Mouse (Mus musculus) brain, embryonic 14.5 days (tissue): ENCODE results near the gene Krt80. TPM values are rescaled to one million over a fixed set of nuclear protein-coding genes. Genes with fewer than 3 reads are reported as not detected.
A peak's percentile ranks its signal among the peaks of the same experiment; 100 is the strongest.

ENCODE experiments used
- DNase-seq: peaks from one replicate; pipeline ENCODE4 v3.0.0-alpha.2; 2011; ENCODE audit warnings: low read depth
- CTCF ChIP-seq: fragments of 200-500 bp; IDR thresholded peaks from 2 replicates; pipeline ENCODE4 v1.5.1; 2012; ENCODE audit warnings: inconsistent platforms, mild to moderate bottlenecking, moderate library complexity, borderline replicate concordance; ENCODE audit not compliant: insufficient read depth, insufficient read length; ENCODE audit errors: extremely low read depth
- POLR2A ChIP-seq: fragments of 200-500 bp; IDR thresholded peaks from 2 replicates; pipeline ENCODE4 v1.6.1; 2012; ENCODE audit warnings: mild to moderate bottlenecking, inconsistent platforms, borderline replicate concordance; ENCODE audit not compliant: poor library complexity, insufficient read depth, insufficient read length, severe bottlenecking; ENCODE audit errors: extremely low read depth
- polyA plus RNA-seq: library from polyadenylated mRNA; depleted of rRNA; stranded (reverse); fragments of >200 nt; gene quantifications from 2 replicates; pipeline ENCODE4 v1.2.3, GENCODE M21; 2012

Krt80 gene
- polyA plus RNA-seq, 1 experiment, result 0.22 TPM

- no peak for TF ChIP-seq CTCF
- TF ChIP-seq POLR2A, result no peak
- DNase-seq, result no peak
Observed at GRCm38 (mm10) chr15:101318889-101319765, 50.8 kb downstream of the Krt80 start.

GRCm38 (mm10) chr15:101317814-101318500 lies 52.0 kb downstream of the Krt80 start:
- DNase-seq, result no peak
- TF ChIP-seq POLR2A (no peak), CTCF (no peak)

DNA sequence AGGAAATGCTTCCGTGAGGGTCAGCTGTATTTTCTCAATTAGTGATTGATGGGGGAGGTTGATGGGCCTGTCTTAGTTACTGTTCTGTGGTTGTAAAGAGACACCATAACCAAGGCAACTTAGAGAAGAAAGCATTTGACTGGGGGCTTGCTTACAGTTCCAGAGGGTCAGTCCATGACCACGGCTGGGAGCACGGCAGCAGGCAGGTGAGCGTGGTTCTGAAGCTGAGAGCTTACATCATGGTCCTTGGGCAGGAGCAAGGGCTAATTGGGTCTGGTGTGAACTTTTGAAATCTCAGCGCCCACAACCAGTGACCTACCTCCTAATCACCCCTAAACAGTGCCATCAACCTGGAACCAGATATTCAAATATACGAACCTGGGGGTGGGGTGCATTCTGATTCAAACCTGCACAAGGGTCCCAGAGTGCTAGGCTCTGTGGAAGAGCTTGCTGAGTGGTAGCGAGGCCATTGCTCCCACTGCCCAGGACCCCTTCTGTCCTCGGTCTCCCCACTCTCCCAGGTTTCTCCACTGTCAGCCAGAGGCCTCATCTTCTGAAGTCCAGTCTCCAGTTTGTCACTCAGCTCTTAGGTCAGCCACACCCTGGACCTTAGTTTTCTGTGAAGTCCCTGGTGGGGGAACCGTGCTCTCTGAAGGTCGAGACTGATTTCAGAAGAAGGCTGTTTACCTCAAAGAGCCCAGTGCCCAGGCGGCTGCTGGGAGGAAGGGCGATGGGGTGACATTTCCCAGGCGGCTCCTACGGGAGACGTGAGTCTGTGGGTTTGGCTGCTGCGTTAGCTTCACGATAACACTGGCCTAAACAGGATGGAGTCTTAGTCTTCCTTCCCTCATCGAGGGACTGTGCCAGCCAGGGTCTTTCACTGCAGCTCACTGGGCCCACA lies 52.8 kb downstream of the Krt80 start:
- no peak for TF ChIP-seq CTCF
- TF ChIP-seq POLR2A, result no peak
- DNase-seq, result no peak

- TF ChIP-seq CTCF (no peak), POLR2A (no peak)
- DNase-seq, result no peak
Observed at GRCm38 (mm10) chr15:101316279-101316912, 53.6 kb downstream of the Krt80 start.

DNA sequence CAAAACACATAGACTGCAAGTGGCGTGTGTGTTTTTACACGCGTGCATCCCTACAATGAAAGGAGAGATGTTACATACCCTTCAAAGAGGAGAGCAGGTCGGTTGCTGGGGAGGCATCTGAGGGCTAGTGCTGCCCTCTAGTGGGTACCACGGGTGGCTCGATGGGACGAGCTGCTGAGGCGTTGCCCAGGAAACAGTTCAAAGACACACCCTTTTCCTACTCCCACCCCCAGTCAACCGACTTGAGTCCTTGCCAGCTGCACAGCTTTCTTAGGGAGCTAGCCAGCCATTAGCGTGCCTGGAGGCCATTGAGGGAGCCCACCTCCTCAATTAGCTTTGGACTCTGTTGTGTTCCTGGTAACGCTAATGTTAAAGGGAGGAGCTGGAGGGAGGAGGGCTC lies 54.1 kb downstream of the Krt80 start:
- TF ChIP-seq CTCF (peak; percentile 91), POLR2A (no peak)
- peak; percentile 97 for DNase-seq

- TF ChIP-seq CTCF (no peak), POLR2A (no peak)
Observed at GRCm38 (mm10) chr15:101315378-101315777, 54.6 kb downstream of the Krt80 start.

DNA sequence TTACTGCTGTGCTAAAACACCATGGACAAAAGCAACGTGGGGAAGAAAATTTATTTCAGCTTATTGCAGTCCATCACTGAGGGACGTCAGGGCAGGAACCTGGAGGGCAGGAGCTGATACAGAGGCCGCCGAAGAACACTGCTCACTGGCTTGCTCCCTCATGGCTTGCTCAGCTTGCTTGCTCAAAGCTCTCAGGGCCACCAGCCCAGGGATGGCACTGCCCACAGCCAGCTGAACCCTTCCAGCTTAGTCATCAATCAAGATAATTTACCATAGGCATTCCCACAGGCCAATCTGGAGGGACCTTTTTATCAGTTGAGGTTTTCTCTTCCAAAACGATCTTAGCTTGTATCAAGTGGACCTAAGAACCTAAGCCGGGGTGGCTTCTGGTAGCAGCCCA lies 58.0 kb downstream of the Krt80 start:
- DNase-seq, result no peak
- TF ChIP-seq POLR2A (no peak), CTCF (no peak)

More at GRCm38 (mm10) chr15:101315378-101315777, 54.6 kb downstream of the Krt80 start:
- DNase-seq, result no peak

DNA sequence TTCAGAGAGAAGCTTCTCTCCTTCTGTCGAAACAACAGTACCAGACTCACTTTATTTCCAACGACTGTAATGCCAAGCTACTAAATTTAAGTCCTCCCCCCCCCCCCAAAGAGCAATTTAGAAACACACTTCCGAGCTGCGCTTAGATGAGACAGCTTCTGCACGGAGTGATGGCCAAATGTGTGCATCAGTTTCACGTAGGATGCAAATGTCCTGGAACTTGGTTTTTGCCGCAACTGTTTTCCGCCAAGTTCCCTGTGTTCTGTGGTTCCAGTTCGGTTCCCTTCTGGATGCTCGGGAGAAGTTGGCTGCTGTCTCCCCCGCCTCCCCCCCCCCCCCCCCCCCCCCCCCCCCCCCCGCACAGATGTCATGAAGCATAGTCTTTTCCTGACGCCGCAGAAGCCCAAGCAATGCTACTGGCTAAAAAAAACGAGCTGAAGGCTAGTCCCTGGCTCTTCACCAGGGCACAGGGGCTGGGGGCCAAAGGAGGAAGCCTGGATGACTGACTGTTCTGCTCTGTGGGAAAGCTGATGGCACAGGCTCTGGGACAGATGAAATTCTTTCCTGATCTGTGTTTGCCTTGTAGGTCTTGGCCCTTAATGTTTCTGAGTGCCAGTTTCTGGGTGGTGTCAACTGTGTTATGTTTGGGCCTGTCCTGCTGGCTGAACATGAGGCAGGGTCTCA lies 58.7 kb downstream of the Krt80 start:
- DNase-seq, result peak; percentile 19
- no peak for TF ChIP-seq POLR2A
- TF ChIP-seq CTCF, result no peak

DNA sequence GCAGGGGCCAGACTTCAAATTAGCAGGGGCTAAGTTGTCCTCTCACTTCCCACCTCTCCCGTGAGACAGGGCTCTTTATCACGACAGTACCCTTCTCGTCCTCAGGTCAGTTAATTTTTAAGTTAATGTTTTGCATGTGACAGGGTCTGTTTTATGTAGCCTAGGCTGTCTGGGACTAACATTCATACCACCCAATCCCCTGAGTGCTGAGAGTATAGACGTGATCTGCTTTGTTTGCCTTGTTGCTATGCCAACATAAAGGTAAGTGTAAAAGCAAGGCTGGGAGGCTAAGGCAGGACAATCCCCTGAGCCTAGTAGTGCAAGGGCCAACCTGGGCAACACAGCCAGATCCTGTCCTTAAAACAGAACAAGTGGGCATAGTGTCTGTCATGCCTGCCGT lies 60.5 kb downstream of the Krt80 start:
- TF ChIP-seq CTCF (no peak), POLR2A (no peak)
- DNase-seq, result no peak
